Mouse (Mus musculus) mesoderm, embryonic 11.5 days (tissue): ENCODE measurements at regions not wholly inside any gene's neighbourhood (a gene's known extent, or its start where the extent isn't known, plus 50 kb on each side); places are given as distances from the start of the nearest gene placed in this dataset.
A peak's percentile ranks its signal among the peaks of the same experiment; 100 is the strongest.
"Not testable (repeated sequence)": the region's sequence is repeated elsewhere in the genome, so short reads cannot be mapped to it uniquely, and the experiment has no call there.

Experiments used
- DNase-seq: peaks from one replicate; pipeline ENCODE4 v3.0.0-alpha.2; 2012; ENCODE audit warnings: low read depth, low spot score

- DNase-seq, result no peak
Observed at GRCm38 (mm10) chr11:20390622-20391021, 58.1 kb upstream of the Slc1a4 start.

DNA sequence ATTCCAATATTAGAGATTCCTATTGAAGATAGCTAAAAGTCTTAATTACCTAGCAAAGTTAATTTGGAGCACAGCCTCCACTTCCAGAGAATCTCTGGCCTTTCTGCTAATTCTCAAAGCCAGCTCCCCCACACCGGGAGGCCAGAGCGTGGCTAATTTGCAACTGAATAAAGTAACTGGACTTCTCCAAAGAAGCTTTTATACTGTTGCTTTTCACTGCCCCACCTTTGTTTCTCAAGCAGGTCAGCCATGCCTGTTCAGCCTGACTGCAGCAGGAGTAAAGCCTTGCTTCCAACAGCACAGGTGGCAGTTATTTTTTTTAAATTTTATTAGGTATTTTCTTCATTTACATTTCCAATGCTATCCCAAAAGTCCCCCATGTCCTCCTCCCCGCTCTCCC lies 60.8 kb upstream of the Slc1a4 start:
- DNase-seq, result not testable (repeated sequence)

- not testable (repeated sequence) for DNase-seq
Observed at GRCm38 (mm10) chr11:20393807-20394206, 61.3 kb upstream of the Slc1a4 start.

DNA sequence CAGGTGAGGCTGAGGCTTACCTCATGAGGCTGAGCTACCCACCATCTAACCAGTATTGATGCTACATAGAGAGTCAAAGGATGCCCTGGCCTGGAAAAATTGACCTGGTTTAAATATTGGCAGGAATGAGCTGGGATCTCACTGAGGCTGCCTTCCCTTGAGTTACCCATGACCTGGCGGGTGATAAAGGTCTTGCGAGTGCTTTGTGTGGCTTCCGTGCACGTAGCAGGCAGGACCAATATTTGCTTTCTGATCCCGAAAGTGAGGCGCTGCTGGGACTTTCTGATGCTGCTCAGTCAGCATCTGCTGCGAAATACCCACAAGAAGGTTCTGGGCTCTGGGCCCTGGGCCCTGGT lies 63.3 kb upstream of the Slc1a4 start:
- DNase-seq, result no peak

- DNase-seq, result no peak
Observed at GRCm38 (mm10) chr11:20396204-20396848, 63.8 kb upstream of the Slc1a4 start.

DNA sequence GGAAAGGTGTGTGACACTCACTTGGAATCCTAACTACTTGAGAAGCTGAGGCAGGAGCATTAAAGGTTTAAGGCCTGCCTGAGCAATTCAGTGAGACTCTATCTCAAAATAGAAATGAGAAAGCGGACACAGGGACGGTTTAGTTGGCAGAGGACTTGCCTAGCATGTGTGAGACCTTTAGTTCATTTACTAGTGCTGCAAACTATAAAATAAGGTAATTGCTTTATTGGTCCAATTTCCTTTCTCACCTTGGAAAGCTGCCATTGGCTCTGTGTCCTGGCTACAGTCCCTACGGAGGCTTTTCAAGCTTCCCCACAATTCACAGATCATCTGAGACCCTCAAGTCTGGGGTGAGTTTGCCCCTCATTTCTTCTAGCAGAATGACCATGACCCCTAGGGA lies 64.4 kb upstream of the Slc1a4 start:
- DNase-seq, result no peak

DNA sequence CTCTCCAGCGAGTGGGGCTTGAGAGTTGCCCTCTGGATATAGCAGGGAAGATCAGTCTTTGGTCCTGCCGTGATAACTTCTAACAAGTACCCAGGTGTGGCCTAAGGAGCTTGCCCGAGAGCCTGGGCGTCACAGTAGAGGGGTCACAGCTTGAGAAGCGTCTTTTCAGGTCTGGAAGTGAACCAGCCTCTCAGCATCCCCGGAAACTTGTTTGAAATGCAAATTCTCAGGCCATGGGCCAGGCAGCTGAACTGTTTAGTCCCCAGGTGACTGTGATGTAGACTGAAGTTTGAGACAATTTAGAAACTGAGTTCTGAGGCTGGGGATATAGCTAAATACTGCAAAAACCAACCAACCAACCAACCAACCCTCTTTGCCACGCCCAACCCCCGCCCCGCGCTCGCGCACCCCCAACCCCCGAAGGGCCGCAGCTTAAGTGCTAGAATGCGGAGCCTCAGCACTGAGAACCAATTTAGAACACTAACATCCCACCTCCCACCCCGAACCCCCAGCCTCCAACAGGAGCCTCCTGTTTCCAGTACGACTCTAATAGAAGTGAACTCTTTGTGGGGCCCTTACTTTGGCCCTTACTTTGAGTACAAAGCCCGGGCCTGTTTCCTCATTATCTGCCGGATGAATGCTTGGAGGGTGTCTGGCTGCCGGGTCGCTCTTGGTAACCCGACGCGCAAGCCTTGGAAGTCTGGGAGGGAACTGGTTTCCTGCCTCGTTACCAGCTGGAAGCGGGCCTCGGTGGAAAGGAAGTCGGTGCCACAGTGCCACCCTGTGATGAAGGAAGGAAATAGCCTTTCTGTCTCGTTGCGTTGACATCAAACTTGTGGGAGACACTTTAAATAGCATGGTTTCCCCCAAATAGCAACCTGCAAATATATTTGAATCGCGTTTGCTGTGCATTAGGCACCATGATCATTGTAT lies 68.1 kb upstream of the Slc1a4 start:
- DNase-seq, result peak; percentile 91

GRCm38 (mm10) chr11:20403456-20403855 lies 70.9 kb upstream of the Slc1a4 start:
- no peak for DNase-seq

- no peak for DNase-seq
Observed at GRCm38 (mm10) chr11:20404476-20404875, 72.0 kb upstream of the Slc1a4 start.

- DNase-seq, result no peak
Observed at GRCm38 (mm10) chr11:20418141-20418540, 85.6 kb upstream of the Slc1a4 start.

DNA sequence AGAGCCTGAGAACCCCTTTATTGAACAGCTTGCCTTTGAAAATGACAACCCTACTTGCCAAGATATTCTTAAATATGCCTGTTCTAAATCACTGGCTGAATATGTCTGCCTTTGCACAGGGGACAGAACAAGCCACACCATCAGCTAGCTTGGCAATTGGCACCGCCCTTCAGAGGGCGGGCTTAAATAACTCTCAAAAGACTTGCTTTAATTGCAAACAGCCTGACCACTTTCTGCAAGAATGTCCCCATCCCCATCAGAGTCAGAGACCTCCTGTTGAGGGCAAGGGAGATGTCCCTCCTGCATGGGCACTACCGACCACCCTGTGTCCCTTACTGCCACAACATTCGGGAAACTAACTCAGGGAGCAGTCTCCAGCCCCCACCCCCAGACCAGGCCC lies 88.4 kb upstream of the Slc1a4 start:
- no peak for DNase-seq

GRCm38 (mm10) chr11:20436057-20436456 lies 103.5 kb upstream of the Slc1a4 start:
- no peak for DNase-seq

DNA sequence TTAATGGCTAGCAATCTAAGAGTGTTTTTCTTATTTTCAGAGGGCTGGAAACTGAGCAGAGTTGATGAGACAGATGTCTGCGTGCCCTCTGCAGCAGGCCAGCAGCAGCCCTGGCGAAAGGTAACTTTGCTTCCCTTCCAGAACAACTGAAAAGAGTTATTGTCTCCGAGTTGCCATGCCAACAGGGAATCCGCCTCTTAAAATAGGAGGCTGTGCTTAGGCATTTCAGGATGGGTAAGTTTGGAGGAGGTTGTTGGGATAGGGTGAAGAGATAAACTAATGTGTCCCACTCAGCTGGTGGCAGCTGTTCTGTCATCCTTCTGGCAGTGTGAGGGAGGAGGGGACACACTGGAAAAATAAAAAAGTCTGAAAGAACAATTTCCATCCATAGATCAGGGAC lies 100.6 kb upstream of the Sertad2 start:
- DNase-seq, result no peak

DNA sequence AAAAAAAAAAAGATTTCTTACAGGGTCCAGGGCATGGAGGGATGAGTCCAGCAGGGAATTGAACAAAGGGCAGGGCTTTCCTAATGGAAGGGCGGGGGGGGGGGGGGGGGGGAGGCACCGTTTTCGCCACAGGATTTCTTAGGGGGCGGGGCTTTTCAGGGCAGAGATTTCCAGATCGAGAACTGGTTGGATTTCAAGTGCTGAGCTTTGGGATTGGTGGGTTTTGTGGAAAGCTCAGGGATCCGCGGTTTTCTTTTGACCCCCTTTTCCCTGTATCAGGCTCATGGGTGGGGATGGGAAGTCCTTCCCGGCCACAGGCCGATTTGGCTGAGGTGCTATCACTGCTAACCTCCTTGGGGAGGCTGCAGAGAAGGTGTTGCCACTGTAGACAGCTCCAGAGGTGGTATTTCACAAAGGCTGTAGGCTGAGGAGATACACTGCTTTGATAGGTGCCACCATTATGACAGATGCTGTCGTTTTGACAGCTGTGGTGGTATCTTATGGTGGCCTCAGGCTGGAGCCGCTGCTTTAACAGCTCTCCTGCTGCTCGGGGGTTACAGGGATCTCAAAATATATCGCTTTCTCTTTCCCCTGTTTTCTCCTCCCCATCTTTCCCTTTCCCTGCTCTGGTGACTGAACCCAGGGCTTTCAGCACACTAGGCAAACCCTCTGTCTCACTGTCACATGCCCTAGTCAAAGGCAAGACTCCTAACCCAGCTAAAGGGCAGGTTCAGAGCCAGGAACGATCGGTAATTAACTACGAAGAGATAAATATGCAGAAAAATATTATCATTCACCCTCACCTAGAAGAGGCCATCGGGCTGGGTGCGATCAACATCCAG lies 97.8 kb upstream of the Sertad2 start:
- DNase-seq, result no peak

DNA sequence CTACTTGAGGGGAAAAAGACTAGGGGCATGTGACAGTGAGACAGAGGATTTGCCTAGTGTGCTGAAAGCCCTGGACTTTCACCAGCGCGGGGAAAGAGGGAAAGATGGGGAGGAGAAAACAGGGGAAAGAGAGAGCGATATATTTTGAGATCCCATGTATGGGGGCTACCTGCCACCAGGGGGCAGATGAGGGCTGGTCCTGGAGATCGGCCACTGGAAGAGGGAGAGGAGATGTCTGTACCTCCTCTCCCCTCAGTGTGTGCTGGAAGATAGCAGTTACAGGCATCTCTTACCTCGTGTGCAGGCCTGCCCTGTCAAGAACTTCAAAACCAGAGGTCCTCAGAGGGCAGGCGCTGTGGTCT lies 97.2 kb upstream of the Sertad2 start:
- DNase-seq, result peak; percentile 85

GRCm38 (mm10) chr11:20452901-20453300 lies 90.2 kb upstream of the Sertad2 start:
- no peak for DNase-seq

DNA sequence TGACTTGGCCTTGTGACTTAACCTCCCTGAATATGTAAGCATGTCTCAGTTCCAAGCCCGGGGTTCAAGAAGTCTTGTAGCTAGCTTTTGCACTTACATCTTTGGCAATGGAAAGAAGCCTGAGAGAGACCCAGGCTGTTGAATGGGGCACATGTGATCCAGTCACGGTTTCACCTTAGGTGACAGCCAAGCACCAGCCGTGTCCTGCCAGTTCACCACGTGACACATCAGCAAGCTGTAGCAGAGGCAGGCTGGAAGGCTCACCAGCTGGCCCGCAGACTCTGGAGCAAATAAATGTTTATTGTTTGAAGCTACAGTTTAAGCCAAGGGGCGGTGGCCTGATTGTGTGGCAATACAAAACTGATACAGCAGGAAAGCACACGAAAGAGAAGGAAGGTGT lies 89.3 kb upstream of the Sertad2 start:
- no peak for DNase-seq

DNA sequence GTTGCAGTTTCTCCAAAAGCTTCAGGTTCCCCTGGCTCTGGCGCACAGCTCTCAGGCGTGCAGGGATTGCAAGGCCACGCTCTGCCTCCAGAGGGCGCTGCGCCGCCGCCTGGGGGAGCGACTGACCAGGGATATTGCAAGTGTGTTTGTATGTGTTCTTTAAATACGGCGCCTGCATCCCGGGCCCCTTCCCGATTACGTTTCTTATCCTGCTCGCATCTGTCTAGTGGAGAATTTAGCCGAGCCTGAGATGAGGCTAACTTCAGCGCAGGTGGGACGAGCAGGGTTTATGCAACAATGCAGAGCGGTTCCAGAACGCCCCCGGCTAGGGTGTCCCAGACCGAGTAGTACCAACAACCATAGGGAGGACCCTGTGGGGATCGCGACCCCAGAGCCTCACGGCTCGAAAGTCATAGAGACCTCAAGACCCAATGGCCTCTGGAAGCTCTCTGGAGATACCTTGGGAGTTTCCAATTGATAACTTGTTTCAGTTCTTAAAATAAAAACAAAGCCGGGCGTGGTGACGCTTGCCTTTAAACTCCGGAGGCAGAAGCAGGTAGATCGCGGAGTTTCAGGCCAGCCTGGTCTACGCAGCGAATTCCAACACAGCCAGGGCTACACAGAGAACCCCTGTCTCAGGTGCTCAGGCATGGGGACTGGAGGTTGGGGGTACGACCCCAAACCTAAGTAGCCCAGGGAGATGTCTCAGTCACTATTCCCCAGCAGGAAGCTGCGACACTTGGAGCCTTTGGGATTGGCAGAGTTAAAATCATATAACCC lies 87.8 kb upstream of the Sertad2 start:
- DNase-seq, result peak; percentile 90

- peak; percentile 80 for DNase-seq
Observed at GRCm38 (mm10) chr11:20455865-20456648, 87.0 kb upstream of the Sertad2 start.

DNA sequence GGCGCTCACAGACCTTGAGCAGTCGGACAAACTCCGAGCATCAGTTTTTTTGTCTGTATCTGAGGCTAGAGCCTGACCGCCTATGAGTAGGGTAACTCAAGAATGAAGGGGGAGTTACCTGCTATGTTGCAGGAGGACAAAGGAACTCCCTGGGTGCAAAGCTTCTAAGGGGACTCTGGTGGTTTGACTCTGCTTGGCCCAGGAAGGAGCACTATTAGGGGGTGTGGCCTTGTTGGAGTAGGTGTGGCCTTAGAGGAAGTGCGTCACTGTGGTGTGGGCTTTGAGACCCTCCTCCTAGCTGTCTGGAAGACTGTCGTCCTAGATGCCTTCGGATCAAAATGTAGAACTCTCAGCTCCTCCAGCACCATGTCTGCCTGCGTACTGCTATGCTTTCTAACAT lies 83.9 kb upstream of the Sertad2 start:
- DNase-seq, result no peak

DNA sequence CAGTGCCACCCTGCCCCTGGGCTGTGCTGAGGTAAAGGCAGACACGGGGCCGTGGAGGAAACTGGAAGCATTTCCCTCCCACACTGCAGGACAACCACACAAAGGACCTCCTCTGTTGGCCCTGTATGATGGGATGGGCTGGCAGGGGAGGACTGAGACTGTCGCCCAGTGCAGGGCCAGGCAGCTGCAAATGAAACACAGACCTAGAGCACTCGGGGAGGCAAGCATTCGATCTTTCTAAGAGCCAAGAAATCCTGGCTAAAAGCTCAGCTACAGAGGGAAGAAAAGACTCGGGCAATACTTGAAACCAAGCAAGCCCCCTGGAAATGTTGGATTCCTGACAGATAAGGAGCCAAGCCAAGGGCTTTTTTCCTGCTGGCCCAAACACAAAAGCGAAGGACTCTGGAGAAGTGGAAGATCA lies 82.5 kb upstream of the Sertad2 start:
- no peak for DNase-seq
